Mouse (Mus musculus): Measurements from ENCODE around the gene Dhx33.

DNA sequence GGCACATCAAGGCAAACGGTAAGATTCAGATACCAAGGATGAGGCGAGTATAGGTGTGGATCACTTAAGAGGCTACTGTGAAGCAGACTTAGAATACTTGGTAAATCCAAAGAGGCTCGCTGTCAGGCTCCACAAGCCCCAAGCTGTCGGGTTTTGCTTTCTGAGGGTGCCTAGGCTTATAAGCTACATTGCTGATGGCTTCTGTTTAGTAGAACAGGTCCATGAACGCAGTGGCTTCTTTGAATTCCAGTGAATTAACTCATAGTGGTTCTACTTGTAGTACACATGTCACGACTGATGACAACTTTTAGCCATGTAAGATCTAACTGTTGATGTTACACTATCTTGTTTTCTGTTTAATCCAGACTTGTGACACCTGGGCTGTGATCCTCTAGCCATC is 26.9 kb downstream of the Dhx33 start:
- no peak for TF ChIP-seq CTCF (IDR thresholded peaks at IDR 0.05)
- no peak for TF ChIP-seq EP300 (IDR thresholded peaks at IDR 0.05)

All from lung, postnatal 0 days (tissue).